Mouse (Mus musculus): ENCODE results near the gene Hsd17b12.
A peak's percentile ranks its signal among the peaks of the same experiment; 100 is the strongest.

Gene Hsd17b12

DNA sequence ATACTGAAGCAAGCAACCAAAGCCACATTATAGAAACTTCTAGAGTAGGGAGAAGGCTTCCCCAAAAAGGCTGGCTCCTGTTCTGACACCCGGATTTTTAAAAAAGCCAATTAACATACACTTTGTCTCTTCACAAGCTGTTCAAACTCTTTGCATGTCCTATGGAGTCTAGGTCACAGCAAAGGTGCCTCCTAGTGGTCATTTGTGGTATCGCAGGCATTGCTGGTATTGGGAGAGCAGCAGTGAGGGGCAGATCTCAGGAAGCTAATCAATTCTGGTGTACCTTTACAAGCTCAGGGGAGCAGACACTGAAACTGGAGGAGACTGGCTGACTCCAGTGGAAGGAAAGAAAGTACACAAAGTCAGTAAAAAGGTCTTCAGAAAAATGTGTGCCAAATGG is 155.4 kb downstream of the Hsd17b12 start:
- peak; percentile 94 for DNase-seq (ENCODE audit: low spot score)

DNA sequence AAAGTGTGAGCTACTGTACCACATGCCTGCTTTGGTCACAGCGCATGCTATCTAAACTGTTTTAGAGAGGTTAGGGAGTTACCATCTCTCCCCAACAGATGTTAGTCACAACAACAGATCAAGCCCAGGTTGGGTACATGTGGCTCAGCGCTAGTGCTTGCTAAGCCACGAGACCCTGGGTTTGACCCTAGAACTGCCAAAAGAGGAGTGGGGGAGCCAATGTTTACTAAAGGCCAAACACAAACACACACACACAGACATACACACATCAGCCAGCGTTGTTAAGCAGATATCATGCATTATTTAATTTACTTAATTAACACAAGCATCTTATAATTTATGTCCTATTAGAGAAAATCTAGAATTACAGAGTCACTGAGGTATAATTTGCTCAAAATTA is 155.8 kb downstream of the Hsd17b12 start:
- DNase-seq (ENCODE audit: low spot score): no peak

DNA sequence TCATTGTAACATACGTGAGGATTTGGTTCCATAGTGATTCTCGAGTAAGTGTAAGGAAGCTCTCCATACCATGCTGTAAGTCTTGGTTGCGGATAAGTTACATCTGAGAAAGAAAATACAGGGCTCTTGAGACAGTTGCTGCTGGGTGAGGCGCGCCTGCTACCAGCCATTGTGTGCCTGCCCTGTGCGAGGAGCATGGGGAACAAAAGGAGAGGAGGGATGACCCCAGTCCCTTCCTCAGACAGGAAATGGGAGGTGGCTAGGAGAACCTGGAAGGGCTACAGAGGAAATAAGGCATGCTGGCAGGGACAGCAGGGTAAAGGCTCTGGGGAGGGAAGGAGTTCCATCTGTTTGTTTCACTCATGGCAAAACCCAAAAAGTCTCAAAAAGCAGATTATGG is 156.4 kb downstream of the Hsd17b12 start:
- no peak for DNase-seq (ENCODE audit: low spot score)

DNA sequence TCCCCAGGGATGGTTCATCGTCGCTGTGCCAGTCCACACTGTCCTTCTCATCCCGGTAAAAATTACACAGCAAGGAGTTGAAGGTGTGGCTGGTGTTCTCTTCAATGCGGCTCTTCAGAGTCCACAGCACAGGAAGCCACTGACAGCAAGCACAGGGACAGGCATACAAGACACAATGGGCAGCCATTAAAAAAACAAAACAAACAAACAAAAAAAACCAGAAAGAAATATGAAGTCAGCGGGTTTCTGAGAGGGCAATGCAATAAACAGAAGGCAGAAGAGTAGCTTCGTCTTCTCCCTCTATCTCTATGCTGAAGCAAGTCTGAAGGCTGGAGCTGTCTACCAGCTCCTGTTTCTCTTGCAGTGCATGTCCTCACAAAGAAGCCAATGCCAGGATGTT is 161.5 kb downstream of the Hsd17b12 start, which contains the start of gene Gm27027:
TSS of gene Gm27027 (minus strand) at position 101 of the 400 bp plus-strand sequence.
- no peak for DNase-seq (ENCODE audit: low spot score)

DNA sequence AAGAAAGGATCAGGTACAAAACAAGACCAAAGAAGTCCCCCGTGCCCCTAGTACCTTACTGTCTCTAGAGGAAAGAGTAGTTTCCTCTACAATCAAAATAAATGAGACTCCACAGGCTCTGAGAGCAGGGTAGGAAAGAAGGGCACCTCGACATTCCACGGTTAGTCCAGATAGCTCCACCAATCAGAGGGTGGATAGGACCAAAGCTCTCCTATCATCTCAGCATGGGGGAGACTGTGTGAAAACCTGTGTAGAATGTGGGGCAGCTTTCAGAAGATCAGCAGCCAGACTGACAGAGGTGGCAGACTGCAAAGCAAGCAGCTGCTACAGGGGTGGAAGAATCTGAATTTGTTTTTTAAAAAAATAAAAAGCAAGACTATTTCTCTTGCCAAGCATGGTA is 165.0 kb downstream of the Hsd17b12 start:
- DNase-seq (ENCODE audit: low spot score): no peak

DNA sequence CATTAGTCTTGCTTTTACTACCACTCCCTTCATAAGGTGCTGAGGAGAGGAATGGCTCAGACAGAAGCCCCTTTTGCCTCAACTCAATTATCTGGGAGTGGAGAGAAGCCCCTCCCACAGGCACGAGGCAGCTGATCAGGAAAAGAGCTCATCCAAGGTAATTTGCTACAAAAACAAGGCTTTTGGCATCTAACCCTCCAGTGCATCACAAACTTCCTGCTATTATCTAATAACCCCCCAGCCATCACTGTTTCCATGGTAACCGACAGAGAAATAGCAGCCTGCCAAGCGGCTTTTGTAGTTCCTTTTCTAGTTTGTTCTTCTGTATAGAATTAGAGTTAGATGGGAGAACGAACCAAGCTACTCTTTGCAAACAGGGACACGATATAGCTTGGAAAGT is 165.5 kb downstream of the Hsd17b12 start:
- no peak for DNase-seq (ENCODE audit: low spot score)

DNA sequence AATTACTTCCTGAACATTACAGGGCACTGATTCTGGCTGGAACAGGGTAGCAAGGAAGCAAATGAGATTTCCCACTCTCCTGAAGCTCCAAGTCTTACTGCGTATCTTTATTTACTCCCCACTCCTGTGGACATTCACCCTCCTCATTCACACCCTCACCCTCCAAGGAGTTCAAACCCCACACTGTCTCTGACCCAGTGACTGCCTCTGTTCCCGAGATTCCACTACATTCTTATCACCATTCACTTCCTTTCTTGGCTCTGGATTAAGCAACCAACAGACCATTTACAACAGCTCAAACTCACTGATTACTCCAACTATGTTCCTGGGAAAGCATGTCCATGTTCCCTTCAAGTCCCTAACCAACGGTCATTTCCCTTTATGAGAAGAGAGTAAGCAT is 166.4 kb downstream of the Hsd17b12 start:
- DNase-seq (ENCODE audit: low spot score): no peak

DNA sequence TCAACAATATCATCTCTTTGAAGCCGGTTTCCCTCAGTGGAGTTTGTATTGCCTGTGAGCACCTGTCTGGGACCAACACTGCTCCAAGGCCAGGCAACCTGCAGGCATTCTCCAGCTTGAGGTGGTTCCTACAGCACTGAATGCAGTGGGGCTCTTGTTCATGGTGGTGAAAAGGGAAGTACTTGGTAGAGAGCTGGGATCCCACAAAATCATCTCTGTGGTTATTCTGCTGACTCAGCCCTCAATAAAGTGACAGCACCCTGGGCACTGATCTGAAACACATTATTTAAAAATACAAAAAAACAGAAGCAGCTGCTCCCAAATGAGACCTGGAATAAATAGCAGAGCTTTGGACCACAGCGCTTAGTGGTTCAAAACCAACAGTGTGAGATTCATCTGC is 169.3 kb downstream of the Hsd17b12 start:
- no peak for DNase-seq (ENCODE audit: low spot score)

Measured in retina, embryonic 14.5 days (tissue).